Mouse (Mus musculus): ENCODE measurements at regions not wholly inside any gene's neighbourhood (a gene's known extent, or its start where the extent isn't known, plus 50 kb on each side); places are given as distances from the start of the nearest gene placed in this dataset.

DNA sequence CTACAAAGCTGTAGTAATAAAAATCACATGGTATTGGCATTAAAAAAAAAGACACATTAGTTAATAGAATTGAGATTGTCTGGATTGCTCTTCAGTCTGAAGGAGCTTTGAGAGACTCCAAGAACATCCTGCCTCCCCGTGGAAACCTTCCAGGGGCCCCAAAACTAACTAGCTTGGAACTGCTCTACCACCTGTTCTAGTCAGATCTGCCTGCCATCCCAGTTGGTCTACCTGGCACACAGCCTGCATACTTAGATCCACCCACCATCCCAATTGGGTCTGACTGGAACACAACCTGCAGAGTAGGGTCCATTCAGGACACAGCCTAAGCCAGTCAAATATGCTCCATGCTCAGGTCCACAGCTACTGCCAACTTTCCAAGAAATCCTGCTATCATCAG lies 503.6 kb downstream of the Rapgef2 start:
- DNase-seq (ENCODE audit: low spot score): no peak

DNA sequence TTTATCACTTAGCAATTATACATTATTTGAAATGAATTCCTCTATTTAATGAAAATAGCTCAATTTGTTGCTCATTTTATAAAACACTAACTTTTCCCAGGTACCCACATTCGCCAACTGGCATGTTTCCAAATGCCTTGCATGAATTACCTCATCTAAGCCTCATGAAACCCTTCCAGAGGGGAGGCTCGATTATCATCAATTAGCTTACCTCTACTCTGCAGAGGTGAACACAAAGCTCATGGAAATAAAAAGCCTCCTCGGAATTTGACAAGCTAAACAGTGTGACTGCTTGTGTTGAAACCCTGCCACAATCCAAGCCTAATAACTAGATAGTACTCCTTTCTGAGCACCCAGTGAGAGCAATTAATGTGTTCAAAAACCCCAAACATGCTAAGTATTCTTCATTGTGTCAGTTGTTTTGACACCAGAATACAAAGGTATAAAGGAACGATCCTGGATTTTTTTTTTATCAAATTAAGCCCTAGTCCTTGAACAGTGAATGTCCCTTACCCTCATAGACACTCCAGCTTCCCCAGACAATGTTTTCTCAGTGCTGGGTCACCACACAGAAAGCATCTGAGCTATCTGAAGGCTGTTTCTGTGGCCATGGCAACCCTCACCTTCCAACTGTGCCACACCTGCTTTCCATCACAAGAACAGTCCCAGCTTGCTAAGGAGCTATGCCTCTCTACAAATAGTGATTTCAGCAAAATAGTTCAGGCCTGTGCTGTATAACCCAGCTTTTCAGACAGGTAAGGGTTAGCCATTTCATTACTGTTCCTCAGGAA lies 530.4 kb downstream of the Rapgef2 start:
- DNase-seq (ENCODE audit: low spot score): peak; percentile 37

DNA sequence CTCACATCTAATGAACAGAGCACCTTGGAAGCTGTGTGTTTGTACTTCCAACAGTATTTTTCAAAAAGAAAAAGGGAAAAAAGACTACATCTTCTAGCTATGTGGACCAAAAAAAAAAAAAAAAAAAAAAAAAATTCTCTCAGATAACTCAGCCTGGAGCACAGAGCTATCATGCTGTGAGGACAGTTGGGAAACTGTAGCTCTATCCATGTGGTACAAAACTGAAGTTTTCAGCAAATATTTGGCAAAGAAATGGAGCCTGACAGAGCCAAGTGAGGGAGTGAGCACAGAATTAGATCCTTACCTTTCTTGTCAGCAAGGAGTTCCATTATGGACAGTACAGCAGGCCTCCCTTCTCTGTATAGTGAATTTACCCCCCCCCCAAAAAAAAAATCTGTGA lies 550.2 kb downstream of the Rapgef2 start:
- no peak for DNase-seq (ENCODE audit: low spot score)

DNA sequence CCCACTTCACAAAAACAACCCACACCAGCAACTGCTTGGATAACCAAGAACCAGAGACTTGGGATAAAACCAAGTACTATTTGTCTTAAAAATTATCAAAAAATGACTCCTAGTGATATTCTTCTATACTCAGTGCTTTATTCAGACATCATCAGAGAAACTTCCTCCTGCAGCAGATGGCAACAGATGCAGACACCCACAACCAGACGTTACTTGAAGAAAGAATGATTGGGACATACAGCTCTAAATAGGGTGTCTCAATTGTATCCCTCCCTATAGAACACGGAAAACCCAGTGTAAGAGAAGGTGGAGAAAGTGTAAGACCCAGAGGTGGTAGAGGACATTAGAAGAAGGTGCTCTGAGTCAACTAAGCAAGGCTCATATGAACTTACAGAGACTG lies 569.6 kb downstream of the Rapgef2 start:
- no peak for DNase-seq (ENCODE audit: low spot score)

DNA sequence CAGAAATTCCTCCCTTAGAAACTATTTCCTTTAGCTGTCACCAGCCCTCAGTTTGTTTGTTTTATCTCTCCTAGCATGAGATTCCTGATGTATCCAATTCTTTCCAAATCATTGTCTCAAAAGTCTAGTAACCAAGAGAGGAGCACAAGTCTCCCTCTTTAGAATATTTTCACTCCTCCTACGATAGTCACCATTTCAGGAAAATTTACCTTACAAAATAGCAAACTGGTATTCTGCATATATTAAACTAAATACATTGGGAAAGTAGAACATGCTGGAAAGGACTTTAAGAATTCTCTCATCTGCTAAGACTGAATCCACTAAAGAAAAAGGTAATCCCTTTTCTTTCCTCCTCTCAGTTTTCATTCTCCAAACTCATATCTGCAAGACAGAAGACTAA lies 578.6 kb downstream of the Rapgef2 start:
- DNase-seq (ENCODE audit: low spot score): no peak

DNA sequence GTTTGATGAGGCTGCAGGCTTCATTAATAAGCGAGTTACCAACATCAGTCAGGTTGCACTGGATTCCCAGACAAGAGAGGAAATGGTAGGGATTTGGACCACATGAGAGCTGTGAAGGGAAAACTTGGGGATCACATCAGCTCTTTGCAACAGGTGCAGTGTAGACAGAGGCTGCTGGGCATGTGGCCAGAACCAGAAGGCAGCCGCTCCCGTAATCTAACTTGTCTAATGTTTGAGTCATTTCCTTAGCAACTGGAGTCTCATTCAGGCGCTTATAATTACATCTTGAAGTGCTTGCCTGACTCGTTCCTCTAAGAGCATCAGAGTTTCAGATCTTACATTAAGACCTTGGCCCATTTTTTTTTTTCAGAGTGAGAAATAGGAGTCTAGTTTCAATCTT lies 587.4 kb downstream of the Rapgef2 start:
- no peak for DNase-seq (ENCODE audit: low spot score)

DNA sequence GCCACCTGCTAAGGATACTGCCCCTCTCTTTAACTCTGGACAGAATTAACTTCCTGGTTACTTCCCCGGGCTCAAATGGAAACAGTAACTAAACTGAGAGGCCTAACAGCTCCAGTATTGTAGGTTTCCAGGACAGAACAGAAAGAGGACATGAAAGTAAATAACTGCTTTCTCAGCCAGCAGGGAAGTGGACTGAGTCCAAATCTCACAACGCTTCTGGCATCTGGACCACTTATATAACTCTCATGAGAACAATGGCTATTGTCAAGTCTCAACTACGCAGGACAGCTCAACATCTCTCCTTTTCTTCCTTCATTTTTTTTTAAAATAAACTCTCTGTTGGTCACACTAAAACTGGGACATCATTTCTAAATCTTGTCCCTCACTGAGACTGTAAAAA lies 594.8 kb downstream of the Rapgef2 start:
- no peak for DNase-seq (ENCODE audit: low spot score)

DNA sequence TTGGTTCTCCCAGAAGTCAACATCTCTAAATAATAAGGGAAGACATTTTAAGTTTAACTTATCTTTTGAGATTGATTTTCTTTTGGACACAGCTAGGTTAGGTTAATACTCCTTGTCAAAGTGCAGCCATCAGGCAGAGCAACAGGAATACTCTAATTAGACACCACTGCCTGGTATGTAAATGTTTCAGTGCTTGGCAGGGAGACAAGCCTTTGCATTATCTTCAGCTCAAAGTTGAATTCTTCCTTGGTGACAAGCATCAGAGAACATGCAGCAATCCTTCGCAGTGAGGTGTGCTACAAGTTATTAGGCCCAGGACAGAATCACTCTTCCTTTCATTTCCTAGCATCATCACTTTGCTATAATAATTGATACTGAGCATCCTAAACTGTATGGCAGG lies 608.7 kb downstream of the Rapgef2 start:
- no peak for DNase-seq (ENCODE audit: low spot score)

DNA sequence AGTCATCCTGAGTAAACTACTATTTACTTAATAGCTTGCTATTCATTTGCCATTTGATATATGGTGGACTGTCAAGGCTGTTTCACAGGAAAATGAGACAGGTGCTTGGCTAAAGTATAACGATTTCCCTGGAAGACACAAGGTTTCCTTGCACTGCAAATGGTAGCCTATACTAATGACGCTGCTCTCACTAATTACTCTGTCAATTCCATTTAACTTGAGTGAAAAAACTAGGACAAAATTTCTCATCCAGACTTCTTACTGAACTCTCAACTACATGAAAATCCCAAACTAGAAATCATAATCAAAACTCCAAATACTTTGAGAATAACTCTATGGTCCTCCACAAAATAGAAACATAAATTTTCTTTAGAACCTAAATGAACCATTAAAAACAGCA lies 609.5 kb downstream of the Rapgef2 start:
- DNase-seq (ENCODE audit: low spot score): no peak

DNA sequence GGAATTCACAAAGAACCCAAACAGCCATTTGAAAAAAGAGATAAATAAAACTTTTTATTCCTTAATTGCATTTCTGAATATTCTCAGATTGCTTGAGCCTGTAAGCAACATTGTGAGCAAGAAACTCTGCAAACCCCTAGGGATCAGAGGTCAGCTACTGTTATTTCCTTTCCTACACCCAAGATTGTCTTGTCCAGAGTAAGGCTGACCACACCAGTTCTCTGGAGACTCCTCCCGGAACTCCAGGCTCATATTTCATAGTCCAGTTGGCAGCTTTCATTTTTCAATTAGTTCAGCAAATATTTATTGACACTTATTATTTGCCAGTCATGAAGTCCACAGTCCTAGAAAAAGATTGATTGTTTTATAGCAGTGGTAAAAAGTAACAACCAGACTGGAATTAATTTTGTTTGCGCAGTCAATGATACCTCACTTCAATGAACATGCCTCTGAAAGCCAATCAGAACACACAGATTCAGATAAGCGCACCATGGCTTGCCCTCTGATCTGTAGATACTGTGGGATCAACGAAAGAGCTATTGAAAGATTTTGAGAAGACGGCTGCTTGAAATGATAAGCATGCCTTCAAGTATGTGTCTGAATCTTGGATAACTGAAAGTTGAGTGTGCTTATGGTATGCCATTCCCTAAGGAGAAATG lies 611.7 kb downstream of the Rapgef2 start:
- no peak for DNase-seq (ENCODE audit: low spot score)

DNA sequence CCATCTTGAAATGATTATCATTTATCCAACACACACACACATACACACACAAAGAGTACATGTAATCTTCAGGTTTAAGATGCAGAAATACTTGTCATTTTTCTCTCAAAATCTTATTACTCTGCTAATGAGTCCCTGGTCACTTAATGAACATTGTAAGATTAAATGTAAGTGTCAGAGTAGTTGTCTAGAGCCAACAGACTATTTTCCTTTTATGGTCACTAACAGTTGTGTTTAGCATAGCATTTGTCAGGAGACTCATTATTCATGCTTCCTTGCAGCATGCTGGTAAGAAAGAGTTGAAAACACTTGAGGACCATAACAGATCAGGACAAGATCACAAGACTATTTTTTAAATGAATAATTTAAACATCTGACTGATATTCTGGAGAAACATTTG lies 618.3 kb downstream of the Rapgef2 start:
- DNase-seq (ENCODE audit: low spot score): no peak

DNA sequence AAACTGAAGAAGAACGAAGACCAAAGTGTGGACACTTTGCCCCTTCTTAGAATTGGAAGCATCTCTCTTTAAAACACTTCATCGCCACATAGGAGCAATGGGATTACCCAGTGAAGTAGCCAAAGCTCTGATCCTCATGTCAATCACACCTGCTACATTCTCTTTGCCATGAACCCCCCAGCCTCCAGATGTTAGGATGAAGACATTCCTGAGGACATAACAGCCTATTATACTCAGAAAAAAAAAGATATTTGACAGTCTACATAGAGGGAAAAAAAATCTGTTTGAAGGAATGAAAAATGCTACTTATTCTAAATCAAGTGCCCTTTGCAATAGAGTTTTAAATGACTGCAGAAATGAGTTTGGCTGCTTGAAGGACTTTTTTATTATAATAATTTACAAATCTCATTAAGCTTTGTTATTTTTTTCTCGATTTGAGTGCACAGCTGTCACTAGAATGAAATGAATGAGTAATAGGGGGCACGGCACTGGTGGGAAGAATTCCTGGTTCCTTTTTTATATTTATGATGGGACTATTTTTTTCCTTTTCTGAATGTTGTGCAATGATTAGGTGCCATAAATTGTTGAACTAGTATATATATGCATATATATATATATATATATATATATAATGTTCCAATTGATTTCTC lies 618.8 kb downstream of the Rapgef2 start:
- DNase-seq (ENCODE audit: low spot score): no peak

DNA sequence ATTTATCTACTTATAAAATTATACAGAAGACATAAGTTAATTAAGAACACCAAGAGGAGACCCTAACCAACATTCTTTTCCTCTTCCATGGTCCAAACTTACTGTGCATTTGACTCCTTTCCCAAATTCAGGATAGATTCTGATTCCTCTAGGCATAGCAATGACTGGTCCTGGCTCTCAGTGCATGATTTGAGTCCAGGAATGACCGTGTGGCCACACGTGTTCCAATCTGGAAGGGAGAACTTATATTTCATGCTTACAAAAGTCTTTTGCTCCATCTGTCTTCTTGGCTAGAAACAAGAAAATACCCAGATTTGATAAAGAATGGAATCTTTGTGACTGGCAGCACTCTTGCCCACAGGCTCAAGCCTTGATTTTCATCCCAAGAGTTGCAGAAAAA lies 638.2 kb downstream of the Rapgef2 start:
- DNase-seq (ENCODE audit: low spot score): no peak

DNA sequence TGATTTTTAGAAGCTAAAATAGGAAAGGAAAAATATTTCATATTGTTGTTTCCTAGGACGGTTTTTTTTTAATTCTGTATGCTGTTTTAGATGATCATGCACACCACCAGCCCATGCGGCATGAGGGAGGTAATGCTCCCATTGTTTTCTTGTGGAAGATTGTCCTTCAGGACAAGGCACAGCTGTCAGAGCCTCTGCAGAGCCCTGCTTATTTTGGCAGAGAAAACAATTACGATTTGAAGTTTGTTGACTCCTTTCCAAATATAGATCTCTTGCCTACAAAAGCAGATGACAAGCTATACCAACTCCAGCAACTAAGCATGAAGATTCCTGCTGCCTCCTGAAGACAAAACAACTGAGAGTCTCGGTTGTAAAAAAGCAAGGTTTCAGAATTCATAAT lies 650.9 kb downstream of the Rapgef2 start:
- DNase-seq (ENCODE audit: low spot score): no peak

DNA sequence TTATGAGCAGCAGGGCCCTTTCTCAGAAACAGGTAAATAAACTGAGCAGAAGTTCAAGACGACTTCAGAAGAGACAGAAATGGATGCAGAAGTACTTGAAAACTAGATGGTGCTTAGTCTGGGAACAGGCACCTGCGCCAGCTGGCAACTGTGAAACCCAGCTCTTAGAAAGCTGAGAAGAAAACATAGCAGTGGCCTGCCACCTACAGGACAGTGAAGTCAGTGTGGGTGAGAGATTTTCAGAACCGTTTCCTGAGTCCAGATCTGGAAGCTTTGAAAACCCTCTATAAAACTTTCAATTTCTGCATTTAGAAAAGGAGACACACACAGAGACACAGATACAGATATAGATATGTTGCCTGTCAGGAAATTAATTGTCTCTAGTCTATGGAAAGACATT lies 667.4 kb downstream of the Rapgef2 start:
- DNase-seq (ENCODE audit: low spot score): peak; percentile 57

DNA sequence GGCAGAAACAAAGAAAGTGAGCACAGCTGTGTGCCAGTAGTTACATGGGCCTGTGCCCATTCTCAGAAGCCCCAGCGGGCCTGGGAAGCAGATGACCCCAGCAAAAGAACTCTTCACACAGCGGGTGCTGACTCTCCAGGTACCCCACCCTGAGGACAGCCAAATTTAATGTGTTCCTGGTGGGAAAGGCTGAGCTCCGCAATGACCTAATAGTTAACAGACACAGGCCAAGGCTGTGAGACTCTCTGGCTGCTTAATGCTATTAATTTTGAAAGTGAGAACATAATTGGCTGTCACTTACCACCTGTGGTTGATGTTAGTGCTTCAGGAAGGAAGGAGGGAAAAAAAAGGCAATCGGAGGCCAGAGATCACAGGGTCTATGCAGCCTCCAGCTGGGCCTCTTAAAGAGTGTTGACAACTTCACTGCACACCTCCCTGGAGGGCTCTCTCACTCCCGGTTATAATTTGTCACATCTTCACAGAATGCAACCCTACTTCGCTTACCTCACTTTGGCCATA lies 691.5 kb downstream of the Rapgef2 start:
- DNase-seq (ENCODE audit: low spot score): peak; percentile 76

DNA sequence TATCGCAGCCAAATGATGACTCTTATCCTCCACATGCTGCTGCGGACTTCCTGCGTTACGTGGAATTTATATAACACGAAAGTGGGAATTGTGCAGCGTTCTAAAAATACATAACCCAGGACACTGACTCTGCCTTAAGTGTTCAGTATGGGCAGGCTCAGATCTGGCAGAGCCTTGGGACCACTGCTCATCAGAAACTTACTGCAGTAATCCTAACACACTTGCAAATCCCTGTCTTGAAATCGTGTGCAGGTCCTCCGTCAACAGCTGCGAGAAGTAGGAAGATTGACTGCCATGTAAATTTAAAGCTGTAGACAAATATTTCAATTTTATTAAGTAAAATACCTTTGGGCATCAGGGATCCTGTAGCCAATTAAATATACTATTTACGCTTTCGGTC lies 692.0 kb downstream of the Rapgef2 start:
- no peak for DNase-seq (ENCODE audit: low spot score)

DNA sequence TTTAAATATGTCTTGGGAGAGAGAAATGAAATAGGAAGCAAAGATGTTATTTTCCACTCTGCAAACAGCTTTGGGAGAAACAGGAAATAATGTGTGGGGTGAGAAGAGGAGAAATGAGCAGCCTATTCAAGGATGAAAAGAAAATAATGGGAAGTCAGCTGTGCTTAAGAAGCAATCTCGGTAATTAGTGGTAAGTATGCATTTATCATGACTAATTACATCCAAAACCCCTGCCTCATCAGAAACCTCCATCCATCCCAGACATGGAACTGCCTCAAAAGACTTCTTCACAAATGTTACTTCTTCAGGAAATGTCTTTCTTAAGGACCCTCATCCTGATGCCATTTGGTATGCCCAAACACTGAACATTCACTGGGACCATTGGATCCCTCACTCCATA lies 699.7 kb downstream of the Rapgef2 start:
- DNase-seq (ENCODE audit: low spot score): no peak

DNA sequence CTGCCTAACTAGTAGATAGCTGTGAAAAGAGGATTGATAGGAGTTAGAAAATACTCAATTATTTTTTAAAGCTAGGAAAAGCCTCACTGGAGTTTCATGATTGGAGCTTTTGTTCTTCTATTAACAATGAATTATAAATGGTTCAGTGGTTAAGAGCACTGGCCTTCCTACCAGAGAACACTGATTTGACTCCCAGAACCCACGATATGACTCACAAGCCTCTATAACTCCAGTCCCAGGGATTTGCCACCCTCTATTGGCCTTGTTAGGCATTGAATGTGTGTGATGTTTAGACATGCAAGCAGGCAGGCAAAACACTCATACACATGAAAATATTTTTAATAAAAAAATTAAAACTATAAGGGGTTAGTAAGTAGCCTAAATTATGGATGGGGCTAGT lies 704.4 kb downstream of the Rapgef2 start:
- DNase-seq (ENCODE audit: low spot score): peak; percentile 60

DNA sequence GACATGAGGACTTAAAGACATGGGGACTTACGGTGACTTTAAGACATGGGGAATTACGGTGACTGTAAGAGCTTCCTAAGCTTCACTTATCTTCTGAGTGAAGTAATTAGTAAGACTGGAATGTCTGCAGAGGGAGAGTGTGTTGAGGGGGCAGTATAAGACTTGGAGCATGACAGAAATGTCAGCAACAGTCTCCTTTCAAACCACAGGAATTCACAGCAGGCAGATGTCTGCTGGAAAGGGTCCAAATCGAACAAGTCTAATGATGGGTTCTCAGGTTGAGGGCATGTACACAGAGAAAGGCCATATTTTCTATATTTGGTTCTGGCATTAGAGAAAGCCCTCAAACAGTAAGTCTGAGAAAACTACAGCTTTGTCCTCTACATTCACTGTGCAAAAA lies 705.2 kb downstream of the Rapgef2 start:
- DNase-seq (ENCODE audit: low spot score): peak; percentile 10

DNA sequence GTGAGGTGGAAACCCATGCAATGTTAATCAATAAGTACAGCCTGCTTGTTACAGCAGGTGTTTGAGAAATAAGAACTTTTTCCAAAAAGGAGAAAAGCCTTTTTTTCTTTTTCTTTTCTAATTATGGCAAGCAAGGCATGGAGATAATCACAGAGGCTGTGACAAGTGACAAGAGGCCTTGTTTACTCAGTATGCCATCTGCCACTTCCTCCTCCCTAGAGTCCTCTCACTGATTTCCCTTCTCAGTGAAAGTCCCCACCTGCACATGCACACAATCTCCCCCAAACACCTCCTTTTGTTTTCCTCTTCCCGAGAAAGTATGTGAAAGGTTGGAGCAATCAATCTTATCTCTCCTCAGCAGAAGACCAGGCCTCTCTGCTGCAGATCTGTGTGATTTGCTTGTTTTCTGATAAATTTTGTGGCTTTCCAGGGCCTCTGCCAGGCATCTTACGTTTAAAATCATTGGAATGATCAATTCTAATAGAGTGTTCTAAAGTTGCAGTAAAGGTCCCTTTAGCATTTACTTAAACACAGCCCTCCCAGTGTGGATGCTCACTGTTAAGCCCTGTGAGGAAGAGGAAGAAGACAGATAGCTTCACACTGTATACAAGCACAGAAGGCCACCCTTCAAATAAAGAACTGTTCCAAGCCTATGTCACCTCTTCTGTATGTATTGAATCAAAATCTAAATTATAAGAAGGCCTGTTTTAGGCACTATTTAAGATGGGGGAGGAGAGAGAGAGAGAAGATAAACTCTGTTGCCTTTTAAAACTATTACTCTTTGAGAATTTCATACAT lies 710.5 kb downstream of the Rapgef2 start:
- no peak for DNase-seq (ENCODE audit: low spot score)

DNA sequence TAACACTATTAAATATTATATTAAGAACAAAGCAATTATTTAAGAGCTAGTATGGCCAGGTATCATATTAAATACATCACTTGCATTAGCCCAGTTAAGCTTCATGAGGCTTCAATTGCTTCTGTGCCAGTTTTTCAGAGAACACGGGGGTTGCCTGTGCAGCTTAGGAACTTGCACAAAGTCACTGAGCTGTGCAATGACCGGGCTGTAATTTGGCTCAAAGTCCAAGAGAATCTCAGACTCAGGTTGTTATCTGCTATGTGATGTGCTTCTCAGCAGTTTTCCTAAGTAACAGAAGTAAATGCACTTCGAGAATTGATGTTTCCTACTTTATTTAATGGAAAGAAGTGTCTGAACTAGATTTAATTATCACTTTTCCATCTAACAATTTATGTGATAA lies 711.5 kb downstream of the Rapgef2 start:
- no peak for DNase-seq (ENCODE audit: low spot score)

All from embryo, embryonic 10.5 days (tissue).